Mouse (Mus musculus) bone marrow macrophage, adult 2 months (primary cell): ENCODE data around the gene Tnip1.

ENCODE experiments used
- CTCF ChIP-seq: IDR thresholded peaks from 2 replicates; pipeline ENCODE4 v1.5.1; 2012; ENCODE audit warnings: low read depth, mild to moderate bottlenecking, low read length, moderate library complexity
- POLR2A ChIP-seq: IDR thresholded peaks from 2 replicates; pipeline ENCODE4 v1.6.1; 2012; ENCODE audit warnings: mild to moderate bottlenecking, low read depth, low read length, borderline replicate concordance

GRCm38 (mm10) chr11:54939501-54939900 lies 23.2 kb downstream of the Tnip1 start:
- TF ChIP-seq POLR2A (no peak), CTCF (no peak)
